Mouse (Mus musculus): ENCODE data around the gene Mfap1b. TPM values are rescaled to one million over a fixed set of nuclear protein-coding genes. Genes with fewer than 3 reads are reported as not detected.
A peak's percentile ranks its signal among the peaks of the same experiment; 100 is the strongest.

Mfap1b gene
- polyA plus RNA-seq, 1 experiment from 2014 or later = 54.5 TPM

GRCm38 (mm10) chr2:121441800-121442199, 32.1 kb downstream of the Mfap1b start:
- H3K36me3 ChIP-seq = peaks cover 34% of the 10 kb centered on the region
- H3K4me1 ChIP-seq = peaks cover 22% of the 10 kb centered on the region
- H3K27me3 ChIP-seq (ENCODE audit: low read depth, poor library complexity, severe bottlenecking) = peaks cover 34% of the 10 kb centered on the region
- 8% methylated on average over 11 of the region's 11 CpGs for WGBS
- H3K4me3 ChIP-seq = peak overlapping the region; percentile 67
- H3K9me3 ChIP-seq (replicated peaks) = no peaks in the 10 kb centered on the region
- no peak for DNase-seq (ENCODE audit: low spot score)
- peak overlapping the region; percentile 74 for H3K27ac ChIP-seq

- Histone ChIP-seq H3K9me3 (replicated peaks) (no peaks in the 10 kb centered on the region), H3K36me3 (peaks cover 41% of the 10 kb centered on the region), H3K4me1 (peaks cover 22% of the 10 kb centered on the region), H3K27ac (no peak overlapping the region), H3K4me3 (no peak overlapping the region; the same call in 1 of the 2 replicates), H3K27me3 (ENCODE audit: low read depth, poor library complexity, severe bottlenecking) (peaks cover 34% of the 10 kb centered on the region)
- WGBS = 61% methylated on average over 5 of the region's 5 CpGs
- no peak for DNase-seq (ENCODE audit: low spot score)
Measured at GRCm38 (mm10) chr2:121440834-121441605, 32.8 kb downstream of the Mfap1b start.

- Histone ChIP-seq H3K36me3 (peaks cover 53% of the 10 kb centered on the region), H3K4me1 (peaks cover 22% of the 10 kb centered on the region), H3K4me3 (no peak overlapping the region), H3K27ac (no peak overlapping the region), H3K27me3 (ENCODE audit: low read depth, poor library complexity, severe bottlenecking) (peaks cover 34% of the 10 kb centered on the region), H3K9me3 (replicated peaks) (no peaks in the 10 kb centered on the region)
- 61% methylated on average over 4 of the region's 4 CpGs for WGBS
- DNase-seq (ENCODE audit: low spot score) = no peak
Measured at GRCm38 (mm10) chr2:121439746-121440145, 34.1 kb downstream of the Mfap1b start.

GRCm38 (mm10) chr2:121434854-121435253, 39.0 kb downstream of the Mfap1b start:
- 100% methylated on average over 1 of the region's 1 CpGs for WGBS
- H3K27me3 ChIP-seq (ENCODE audit: low read depth, poor library complexity, severe bottlenecking) = no peaks in the 10 kb centered on the region
- no peaks in the 10 kb centered on the region for H3K9me3 ChIP-seq (replicated peaks)
- no peaks in the 10 kb centered on the region for H3K4me1 ChIP-seq
- H3K27ac ChIP-seq = no peak overlapping the region
- peaks cover 98% of the 10 kb centered on the region for H3K36me3 ChIP-seq
- no peak for DNase-seq (ENCODE audit: low spot score)
- H3K4me3 ChIP-seq = no peak overlapping the region

GRCm38 (mm10) chr2:121425890-121426289, 48.0 kb downstream of the Mfap1b start:
- peaks cover 100% of the 10 kb centered on the region for H3K36me3 ChIP-seq
- no peaks in the 10 kb centered on the region for H3K4me1 ChIP-seq
- WGBS = 93% methylated on average over 2 of the region's 2 CpGs
- no peaks in the 10 kb centered on the region for H3K27me3 ChIP-seq (ENCODE audit: low read depth, poor library complexity, severe bottlenecking)
- no peak overlapping the region for H3K27ac ChIP-seq
- DNase-seq (ENCODE audit: low spot score) = no peak
- H3K4me3 ChIP-seq = no peak overlapping the region
- no peaks in the 10 kb centered on the region for H3K9me3 ChIP-seq (replicated peaks)

- Histone ChIP-seq H3K4me3 (no peak overlapping the region), H3K4me1 (no peaks in the 10 kb centered on the region), H3K9me3 (replicated peaks) (no peaks in the 10 kb centered on the region), H3K27ac (no peak overlapping the region), H3K36me3 (peaks cover 97% of the 10 kb centered on the region), H3K27me3 (ENCODE audit: low read depth, poor library complexity, severe bottlenecking) (no peaks in the 10 kb centered on the region)
- no peak for DNase-seq (ENCODE audit: low spot score)
- WGBS = 95% methylated on average over 2 of the region's 2 CpGs
Measured at GRCm38 (mm10) chr2:121423166-121423565, 50.7 kb downstream of the Mfap1b start.

- Histone ChIP-seq H3K27ac (no peak overlapping the region), H3K9me3 (replicated peaks) (no peaks in the 10 kb centered on the region), H3K4me3 (no peak overlapping the region), H3K36me3 (peaks cover 78% of the 10 kb centered on the region), H3K4me1 (peaks cover 16% of the 10 kb centered on the region), H3K27me3 (ENCODE audit: low read depth, poor library complexity, severe bottlenecking) (no peaks in the 10 kb centered on the region)
- no peak for DNase-seq (ENCODE audit: low spot score)
- 95% methylated on average over 3 of the region's 3 CpGs for WGBS
Measured at GRCm38 (mm10) chr2:121418476-121418875, 55.4 kb downstream of the Mfap1b start.

- H3K4me1 ChIP-seq = peaks cover 20% of the 10 kb centered on the region
- no peaks in the 10 kb centered on the region for H3K9me3 ChIP-seq (replicated peaks)
- peak overlapping the region; percentile 88 for H3K4me3 ChIP-seq
- no peak for DNase-seq (ENCODE audit: low spot score)
- H3K27ac ChIP-seq = no peak overlapping the region
- peaks cover 56% of the 10 kb centered on the region for H3K36me3 ChIP-seq
- WGBS = 93% methylated on average over 6 of the region's 6 CpGs
- no peaks in the 10 kb centered on the region for H3K27me3 ChIP-seq (ENCODE audit: low read depth, poor library complexity, severe bottlenecking)
Measured at GRCm38 (mm10) chr2:121416356-121416755, 57.5 kb downstream of the Mfap1b start.

GRCm38 (mm10) chr2:121415591-121415990, 58.3 kb downstream of the Mfap1b start:
- no peak for DNase-seq (ENCODE audit: low spot score)
- H3K27ac ChIP-seq = no peak overlapping the region
- 92% methylated on average over 3 of the region's 3 CpGs for WGBS
- no peaks in the 10 kb centered on the region for H3K27me3 ChIP-seq (ENCODE audit: low read depth, poor library complexity, severe bottlenecking)
- peaks cover 20% of the 10 kb centered on the region for H3K4me1 ChIP-seq
- peak overlapping the region; percentile 88 for H3K4me3 ChIP-seq
- H3K9me3 ChIP-seq (replicated peaks) = no peaks in the 10 kb centered on the region
- peaks cover 49% of the 10 kb centered on the region for H3K36me3 ChIP-seq

- 77% methylated on average over 3 of the region's 3 CpGs for WGBS
- DNase-seq (ENCODE audit: low spot score) = no peak
Measured at GRCm38 (mm10) chr2:121415103-121415502, 58.8 kb downstream of the Mfap1b start.

GRCm38 (mm10) chr2:121414139-121414685, 59.7 kb downstream of the Mfap1b start:
- Histone ChIP-seq H3K36me3 (peaks cover 38% of the 10 kb centered on the region), H3K27ac (peak overlapping the region; percentile 98), H3K27me3 (ENCODE audit: low read depth, poor library complexity, severe bottlenecking) (no peaks in the 10 kb centered on the region), H3K9me3 (replicated peaks) (no peaks in the 10 kb centered on the region), H3K4me3 (peak overlapping the region; percentile 88), H3K4me1 (peaks cover 20% of the 10 kb centered on the region)
- no peak for DNase-seq (ENCODE audit: low spot score)
- WGBS = under 1% methylated on average over 32 of the region's 32 CpGs

More at GRCm38 (mm10) chr2:121415103-121415502, 58.8 kb downstream of the Mfap1b start:
- H3K27ac ChIP-seq = no peak overlapping the region
- H3K4me1 ChIP-seq = peaks cover 20% of the 10 kb centered on the region
- H3K9me3 ChIP-seq (replicated peaks) = no peaks in the 10 kb centered on the region
- H3K4me3 ChIP-seq = peak overlapping the region; percentile 88
- H3K27me3 ChIP-seq (ENCODE audit: low read depth, poor library complexity, severe bottlenecking) = no peaks in the 10 kb centered on the region
- H3K36me3 ChIP-seq = peaks cover 45% of the 10 kb centered on the region

GRCm38 (mm10) chr2:121413387-121414042, 60.4 kb downstream of the Mfap1b start, which contains the start of the genes Pdia3 and Catsper2:
Gene Pdia3 (plus strand): TSS chr2:121413775.
Gene Catsper2 (minus strand): TSS chr2:121413792.
- no peaks in the 10 kb centered on the region for H3K27me3 ChIP-seq (ENCODE audit: low read depth, poor library complexity, severe bottlenecking)
- peaks cover 20% of the 10 kb centered on the region for H3K4me1 ChIP-seq
- peaks cover 31% of the 10 kb centered on the region for H3K36me3 ChIP-seq
- H3K9me3 ChIP-seq (replicated peaks) = no peaks in the 10 kb centered on the region
- WGBS = under 1% methylated on average over 66 of the region's 68 CpGs
- peak; percentile 98 for DNase-seq (ENCODE audit: low spot score)
- peak within 1 kb of the TSS; percentile 98 for H3K27ac ChIP-seq
- H3K4me3 ChIP-seq = peak within 1 kb of the TSS; percentile 88

All from limb, embryonic 10.5 days (tissue).